Mouse (Mus musculus): Measurements from ENCODE around the gene Rap1gds1.

GRCm38 (mm10) chr3:138906112-138906880, 168.7 kb downstream of the Rap1gds1 start:
- TF ChIP-seq CTCF (IDR thresholded peaks at IDR 0.05; ENCODE audit: borderline replicate concordance, extremely low read depth, insufficient read depth, insufficient read length) (peak; percentile 93), POLR2A (IDR thresholded peaks at IDR 0.05; ENCODE audit: borderline replicate concordance, extremely low read depth, insufficient read depth, insufficient read length, poor library complexity, severe bottlenecking) (no peak)

All from brain, embryonic 14.5 days (tissue).